ENCODE assay signal across 8 mouse cellular contexts in the genomic region with DNA sequence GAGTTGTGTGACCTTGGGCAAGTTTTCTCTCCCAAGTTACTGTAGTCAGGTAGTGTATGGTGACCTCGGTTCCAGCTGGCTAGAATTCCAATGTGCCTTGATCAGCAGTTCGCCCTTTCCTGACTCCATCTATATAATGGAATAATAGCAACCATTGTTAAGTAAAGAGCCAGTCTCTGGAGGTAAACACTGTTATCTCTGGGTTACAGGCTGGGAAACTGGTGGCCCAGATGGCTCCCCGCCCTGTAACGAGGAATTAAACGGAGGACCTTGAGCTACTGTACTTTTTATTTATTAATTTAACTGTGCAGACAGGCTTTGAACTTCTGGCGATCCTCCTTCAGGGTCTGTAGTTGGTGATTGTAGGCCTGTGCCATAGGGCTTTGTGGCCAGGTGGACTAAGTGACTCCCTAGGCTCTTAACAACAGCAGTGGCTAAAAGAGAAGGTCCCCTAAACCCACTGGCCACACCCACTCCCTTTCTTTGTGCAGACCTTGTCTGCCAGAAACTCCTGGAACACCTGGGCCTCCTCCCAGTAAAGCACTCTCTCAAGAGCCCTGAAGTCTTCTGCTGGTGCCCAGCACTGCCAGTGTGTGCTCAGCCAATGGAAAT. TPM values are rescaled to one million over a fixed set of nuclear protein-coding genes. Genes with fewer than 3 reads are reported as not detected.
DNase-seq lines count a peak whose midpoint lies in the region; ATAC-seq and TF ChIP-seq lines count a peak whose summit lies in the region.

No protein-coding gene starts in this region.

- peaks cover 17% of the 10 kb centered on the region for H3K4me1 ChIP-seq in neural tube, embryonic 11.5 days (ENCODE audit: control insufficient read depth, insufficient read depth, low read length)
- H3K4me1 ChIP-seq in embryonic facial prominence, embryonic 14.5 days (ENCODE audit: control insufficient read depth, insufficient read depth, low read length): peaks cover 31% of the 10 kb centered on the region
- H3K4me1 ChIP-seq in hindbrain, embryonic 15.5 days (replicated peaks): peaks cover 41% of the 10 kb centered on the region
- peaks cover 18% of the 10 kb centered on the region for H3K4me1 ChIP-seq in lung, postnatal 0 days (ENCODE audit: insufficient read depth, low read depth, low read length)
- H3K4me1 ChIP-seq in stomach, embryonic 14.5 days (ENCODE audit: control insufficient read depth, insufficient read depth, low read length): peaks cover 27% of the 10 kb centered on the region

- peak overlapping the region; percentile 83 for H3K4me2 ChIP-seq in neural tube, embryonic 11.5 days (ENCODE audit: low read depth)
- peak overlapping the region; percentile 91 for H3K4me2 ChIP-seq in embryonic facial prominence, embryonic 14.5 days (ENCODE audit: low read depth, low read length)
- H3K4me2 ChIP-seq in hindbrain, embryonic 15.5 days: peak overlapping the region; percentile 83
- H3K4me2 ChIP-seq in lung, postnatal 0 days (replicated peaks; ENCODE audit: low read depth, low read length): peak overlapping the region; percentile 94
- peak overlapping the region; percentile 88 for H3K4me2 ChIP-seq in stomach, embryonic 14.5 days (replicated peaks; ENCODE audit: low read depth, low read length)

- TF ChIP-seq EP300 in lung, postnatal 0 days (IDR thresholded peaks at IDR 0.05): peak; percentile 53; the same call in 1 of the 2 replicates

- no peak for TF ChIP-seq CTCF in lung, postnatal 0 days (IDR thresholded peaks at IDR 0.05)

- no peaks in the 10 kb centered on the region for H3K27me3 ChIP-seq in neural tube, embryonic 11.5 days (ENCODE audit: control insufficient read depth, insufficient read depth, low read length)
- no peaks in the 10 kb centered on the region for H3K27me3 ChIP-seq in embryonic facial prominence, embryonic 14.5 days (replicated peaks; ENCODE audit: control insufficient read depth, insufficient read depth, low read length)
- no peaks in the 10 kb centered on the region for H3K27me3 ChIP-seq in hindbrain, embryonic 15.5 days
- no peaks in the 10 kb centered on the region for H3K27me3 ChIP-seq in lung, postnatal 0 days (replicated peaks; ENCODE audit: insufficient read depth, low read length)
- no peaks in the 10 kb centered on the region for H3K27me3 ChIP-seq in stomach, embryonic 14.5 days (ENCODE audit: control insufficient read depth, insufficient read depth, low read length)

- no peak for ATAC-seq in neural tube, embryonic 11.5 days (ENCODE audit: insufficient read depth, low FRiP score, low TSS enrichment)
- ATAC-seq in embryonic facial prominence, embryonic 14.5 days (ENCODE audit: low read depth): no peak
- ATAC-seq in hindbrain, embryonic 15.5 days (ENCODE audit: low FRiP score, low read depth): no peak
- ATAC-seq in lung, postnatal 0 days: no peak
- peak; percentile 15 for ATAC-seq in stomach, embryonic 14.5 days (ENCODE audit: insufficient number of reproducible peaks, insufficient read depth, low FRiP score, low read depth)

- peak overlapping the region; percentile 72 for H3K9ac ChIP-seq in neural tube, embryonic 11.5 days (ENCODE audit: low read length)
- H3K9ac ChIP-seq in embryonic facial prominence, embryonic 14.5 days (ENCODE audit: low read depth, low read length): peak overlapping the region; percentile 90
- peak overlapping the region; percentile 92; the same call in 1 of the 2 replicates for H3K9ac ChIP-seq in hindbrain, embryonic 15.5 days
- peak overlapping the region; percentile 70; the same call in 1 of the 2 replicates for H3K9ac ChIP-seq in lung, postnatal 0 days (replicated peaks; ENCODE audit: low read depth)
- H3K9ac ChIP-seq in stomach, embryonic 14.5 days (replicated peaks; ENCODE audit: low read depth, low read length): no peak overlapping the region; the same call in 1 of the 2 replicates

- no peaks in the 10 kb centered on the region for H3K9me3 ChIP-seq in neural tube, embryonic 11.5 days (ENCODE audit: control insufficient read depth, low read length)
- no peaks in the 10 kb centered on the region for H3K9me3 ChIP-seq in embryonic facial prominence, embryonic 14.5 days (ENCODE audit: control insufficient read depth, low read length)
- no peaks in the 10 kb centered on the region for H3K9me3 ChIP-seq in hindbrain, embryonic 15.5 days
- no peaks in the 10 kb centered on the region for H3K9me3 ChIP-seq in lung, postnatal 0 days (ENCODE audit: low read length)
- H3K9me3 ChIP-seq in stomach, embryonic 14.5 days (ENCODE audit: control insufficient read depth, low read depth, low read length): no peaks in the 10 kb centered on the region

- WGBS in neural tube, embryonic 11.5 days: 46% methylated on average over 6 of the region's 6 CpGs
- 29% methylated on average over 6 of the region's 6 CpGs for WGBS in embryonic facial prominence, embryonic 14.5 days
- 41% methylated on average over 6 of the region's 6 CpGs for WGBS in hindbrain, embryonic 15.5 days
- 23% methylated on average over 6 of the region's 6 CpGs for WGBS in lung, postnatal 0 days
- WGBS in stomach, embryonic 14.5 days: 35% methylated on average over 6 of the region's 6 CpGs

- DNase-seq in neural tube, embryonic 11.5 days (ENCODE audit: low spot score): no peak
- no peak for DNase-seq in neural tube, embryonic 10.5 days (ENCODE audit: extremely low spot score, low spot score)
- DNase-seq in embryonic facial prominence, embryonic 14.5 days (ENCODE audit: low spot score): no peak
- peak; percentile 48 for DNase-seq in lung, postnatal 0 days (ENCODE audit: low spot score)
- DNase-seq in thymus, postnatal 36 days: no peak
- no peak for DNase-seq in adipocyte (ENCODE audit: low spot score)

- peaks cover 3% of the 10 kb centered on the region for H3K36me3 ChIP-seq in neural tube, embryonic 11.5 days (ENCODE audit: control insufficient read depth, insufficient read depth, low read length)
- 0 out of 2 replicates have a peak, but pooled peaks cover 7% of the 10 kb centered on the region for H3K36me3 ChIP-seq in embryonic facial prominence, embryonic 14.5 days (ENCODE audit: control insufficient read depth, insufficient read depth, low read length)
- H3K36me3 ChIP-seq in hindbrain, embryonic 15.5 days: no peaks in the 10 kb centered on the region
- no peaks in the 10 kb centered on the region for H3K36me3 ChIP-seq in lung, postnatal 0 days (ENCODE audit: insufficient read depth, low read length)
- peaks cover 7% of the 10 kb centered on the region; the same call in 1 of the 2 replicates for H3K36me3 ChIP-seq in stomach, embryonic 14.5 days (ENCODE audit: control insufficient read depth, insufficient read depth, low read length)

- H3K4me3 ChIP-seq in neural tube, embryonic 11.5 days (ENCODE audit: low read depth, low read length): peak overlapping the region; percentile 77
- peak overlapping the region; percentile 87 for H3K4me3 ChIP-seq in embryonic facial prominence, embryonic 14.5 days (ENCODE audit: low read depth, low read length)
- peak overlapping the region; percentile 82 for H3K4me3 ChIP-seq in hindbrain, embryonic 15.5 days
- H3K4me3 ChIP-seq in lung, postnatal 0 days (ENCODE audit: low read depth, low read length): peak overlapping the region; percentile 67
- peak overlapping the region; percentile 87 for H3K4me3 ChIP-seq in stomach, embryonic 14.5 days (ENCODE audit: low read depth, low read length)

- peak overlapping the region; percentile 95 for H3K27ac ChIP-seq in neural tube, embryonic 11.5 days (ENCODE audit: low read depth, low read length)
- peak overlapping the region; percentile 96 for H3K27ac ChIP-seq in embryonic facial prominence, embryonic 14.5 days (replicated peaks; ENCODE audit: low read depth, low read length)
- H3K27ac ChIP-seq in hindbrain, embryonic 15.5 days (replicated peaks): peak overlapping the region; percentile 94
- H3K27ac ChIP-seq in lung, postnatal 0 days (ENCODE audit: low read length): peak overlapping the region; percentile 98
- peak overlapping the region; percentile 99 for H3K27ac ChIP-seq in stomach, embryonic 14.5 days (ENCODE audit: low read length)

RNA-seq across cellular contexts. Expression of gene Mesd, which starts 0.8 kb away (rescaled TPM):
- polyA plus RNA-seq in neural tube, embryonic 11.5 days (2014; fragmentation: Nextera tagmentation; extraction: Ambion mirVana): 70.1 and 73.5 TPM in 2 replicates
- polyA plus RNA-seq in embryonic facial prominence, embryonic 14.5 days (2014; fragmentation: Nextera tagmentation; extraction: Ambion mirVana): 84.2 and 89.3 TPM in 2 replicates
- polyA plus RNA-seq in hindbrain, embryonic 15.5 days (2015; fragmentation: Nextera tagmentation; extraction: Ambion mirVana): 67.1 and 79.1 TPM in 2 replicates
- polyA plus RNA-seq in lung, postnatal 0 days (2015; fragmentation: Nextera tagmentation; extraction: Ambion mirVana): 97.9 and 104 TPM in 2 replicates
- polyA plus RNA-seq in stomach, embryonic 14.5 days (2014; fragmentation: Nextera tagmentation; extraction: Ambion mirVana): 93.7 and 94.3 TPM in 2 replicates

RNA-seq across cellular contexts. Expression of gene Tlnrd1, which starts 0.9 kb away (rescaled TPM):
- 17.8 and 19.8 TPM in 2 replicates for polyA plus RNA-seq in neural tube, embryonic 11.5 days (2014; fragmentation: Nextera tagmentation; extraction: Ambion mirVana)
- polyA plus RNA-seq in embryonic facial prominence, embryonic 14.5 days (2014; fragmentation: Nextera tagmentation; extraction: Ambion mirVana): 14.9 and 15.1 TPM in 2 replicates
- polyA plus RNA-seq in hindbrain, embryonic 15.5 days (2015; fragmentation: Nextera tagmentation; extraction: Ambion mirVana): 11.1 and 11.5 TPM in 2 replicates
- 18.9 and 22.5 TPM in 2 replicates for polyA plus RNA-seq in lung, postnatal 0 days (2015; fragmentation: Nextera tagmentation; extraction: Ambion mirVana)
- polyA plus RNA-seq in stomach, embryonic 14.5 days (2014; fragmentation: Nextera tagmentation; extraction: Ambion mirVana): 9.7 and 11.5 TPM in 2 replicates
